Mouse (Mus musculus): ENCODE results near the gene Rnf168. TPM values are rescaled to one million over a fixed set of nuclear protein-coding genes. Genes with fewer than 3 reads are reported as not detected.

Gene Rnf168
- total and polyA plus RNA-seq, 3 experiments, result 14.9 to 61.5 (median 17.6) TPM

DNA sequence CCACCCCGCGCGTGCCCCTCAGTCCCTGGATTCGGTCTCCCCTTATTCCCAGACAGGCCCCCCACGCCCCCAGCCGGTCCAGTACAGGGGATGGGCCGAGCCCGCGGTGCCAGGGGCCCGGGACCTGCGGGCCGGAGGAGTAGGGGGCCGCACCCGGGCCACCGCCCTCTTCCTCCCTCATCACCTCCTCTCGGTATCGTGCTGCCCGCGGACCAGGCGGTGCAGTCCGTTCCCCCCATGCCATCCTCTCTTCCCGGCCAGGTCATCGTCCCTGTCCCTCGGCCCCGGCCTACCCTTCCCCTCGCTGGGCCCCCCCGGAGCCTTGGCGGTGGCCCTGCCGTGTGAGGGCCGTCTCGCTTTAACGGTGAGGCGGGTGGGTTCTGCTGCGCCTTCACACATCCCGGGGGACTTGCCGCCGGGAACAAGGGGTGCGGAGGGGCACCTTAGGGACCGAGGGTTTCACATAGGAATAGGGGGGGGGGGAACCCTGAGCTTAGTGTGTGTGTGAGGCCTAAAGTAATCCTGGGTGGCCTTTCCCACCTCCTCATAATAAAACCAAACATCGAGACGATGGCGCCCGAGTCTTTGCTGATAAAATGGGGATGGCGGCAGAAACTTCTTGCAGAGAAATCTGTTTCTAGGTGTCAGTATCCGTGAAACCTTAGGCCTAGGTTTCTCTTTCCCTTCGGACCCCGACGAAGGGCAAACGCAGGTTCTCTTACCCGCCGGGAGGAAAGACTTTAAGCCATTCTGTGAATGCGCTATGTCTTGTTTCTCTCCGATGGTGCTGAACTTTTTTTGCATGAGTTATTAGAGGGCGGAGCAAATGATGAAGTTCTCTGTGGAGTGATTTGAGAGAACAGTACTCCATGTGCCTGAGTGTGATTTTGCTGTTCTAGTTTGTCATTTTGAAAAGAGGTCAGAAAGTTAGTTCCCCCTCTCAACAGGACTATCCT is 55.6 kb downstream of the Rnf168 start:
- DNase-seq (ENCODE audit: low read depth, low spot score), result peak; percentile 89
- TF ChIP-seq POLR2A (IDR thresholded peaks at IDR 0.05; ENCODE audit: control insufficient read depth in 1 of 2, insufficient read depth in 1 of 2, low read depth in 1 of 2, low read length in 2 of 2, poor library complexity in 1 of 2) (peak in 1 of 2 experiments; percentile 53; a peak in 2 of 4 replicates), NRF1 (IDR thresholded peaks at IDR 0.05; ENCODE audit: insufficient read depth, low read depth, low read length, poor library complexity, severe bottlenecking) (no peak), USF2 (IDR thresholded peaks at IDR 0.05; ENCODE audit: borderline replicate concordance in 1 of 2, insufficient read depth in 1 of 2, low read depth in 1 of 2, low read length in 2 of 2) (no peak), GABPA (IDR thresholded peaks at IDR 0.05; ENCODE audit: low read depth, low read length) (no peak), CHD2 (IDR thresholded peaks at IDR 0.05; ENCODE audit: low read length) (no peak), CHD1 (IDR thresholded peaks at IDR 0.05; ENCODE audit: low read depth, low read length) (no peak; the same call in 1 of the 2 replicates), ZNF384 (IDR thresholded peaks at IDR 0.05; ENCODE audit: low read depth, low read length) (peak; percentile 76), TBP (IDR thresholded peaks at IDR 0.05; ENCODE audit: low read depth, low read length) (peak; percentile 72), KAT2A (conservative IDR thresholded peaks at IDR 0.05; ENCODE audit: low read depth, low read length) (no peak), SIN3A (IDR thresholded peaks at IDR 0.05; ENCODE audit: low read length) (peak; percentile 64; the same call in 1 of the 2 replicates), E2F4 (IDR thresholded peaks at IDR 0.05; ENCODE audit: borderline replicate concordance, low read depth, low read length) (no peak), MEF2A (IDR thresholded peaks at IDR 0.05; ENCODE audit: extremely low read depth, insufficient replicate concordance, low read depth, low read length, poor library complexity, severe bottlenecking) (no peak), ETS1 (IDR thresholded peaks at IDR 0.05; ENCODE audit: low read depth, low read length) (no peak), RAD21 (IDR thresholded peaks at IDR 0.05; ENCODE audit: low read depth, low read length) (no peak), CTCF (IDR thresholded peaks at IDR 0.05 in 2 of 3, conservative IDR thresholded peaks at IDR 0.05 in 1 of 3; ENCODE audit: control insufficient read depth in 1 of 3, insufficient read depth in 1 of 3, low read depth in 2 of 3, low read length in 3 of 3, poor library complexity in 1 of 3, severe bottlenecking in 1 of 3) (no peak), NELFE (IDR thresholded peaks at IDR 0.05; ENCODE audit: low read depth, low read length) (no peak), GATA1 (IDR thresholded peaks at IDR 0.05; ENCODE audit: low read depth, low read length) (no peak), MAX (IDR thresholded peaks at IDR 0.05; ENCODE audit: low read length) (peak; percentile 73), TCF12 (IDR thresholded peaks at IDR 0.05; ENCODE audit: low read depth, low read length) (no peak), RCOR1 (IDR thresholded peaks at IDR 0.05; ENCODE audit: low read depth, low read length) (0 out of 2 replicates have a peak, but pooled peaks have one; percentile 16), ZC3H11A (IDR thresholded peaks at IDR 0.05; ENCODE audit: low read depth, low read length) (no peak), POLR2AphosphoS2 (IDR thresholded peaks at IDR 0.05; ENCODE audit: low read length) (no peak), JUND (IDR thresholded peaks at IDR 0.05; ENCODE audit: low read depth, low read length) (no peak), MYB (IDR thresholded peaks at IDR 0.05; ENCODE audit: low read depth, low read length) (no peak), MYC (IDR thresholded peaks at IDR 0.05; ENCODE audit: low read depth, low read length) (peak; percentile 92), BHLHE40 (IDR thresholded peaks at IDR 0.05; ENCODE audit: borderline replicate concordance, low read depth, low read length) (no peak), ZKSCAN1 (IDR thresholded peaks at IDR 0.05; ENCODE audit: low read depth, low read length) (no peak), SMC3 (IDR thresholded peaks at IDR 0.05; ENCODE audit: low read depth, low read length) (no peak), ZMIZ1 (IDR thresholded peaks at IDR 0.05; ENCODE audit: low read depth, low read length) (0 out of 2 replicates have a peak, but pooled peaks have one; percentile 5), MAZ (IDR thresholded peaks at IDR 0.05; ENCODE audit: low read depth, low read length) (0 out of 2 replicates have a peak, but pooled peaks have one; percentile 21), USF1 (IDR thresholded peaks at IDR 0.05; ENCODE audit: low read depth, low read length) (no peak), HCFC1 (IDR thresholded peaks at IDR 0.05; ENCODE audit: low read depth, low read length) (no peak), MXI1 (IDR thresholded peaks at IDR 0.05; ENCODE audit: low read depth, low read length) (peak; percentile 91), ELF1 (IDR thresholded peaks at IDR 0.05; ENCODE audit: low read depth, low read length) (no peak), TAL1 (IDR thresholded peaks at IDR 0.05; ENCODE audit: low read length) (no peak)

More for the DNA sequence above, 55.6 kb downstream of the Rnf168 start:
- Histone ChIP-seq H3K4me1 (ENCODE audit: control insufficient read depth in 1 of 2, insufficient read depth in 2 of 2, low read length in 2 of 2) (peaks cover 0 to 3% of the 10 kb centered on the region in 2 experiments; a peak in 1 of 4 replicates), H3K27ac (ENCODE audit: control insufficient read depth, low read depth, low read length) (peak overlapping the region; percentile 78), H3K79me2 (ENCODE audit: control insufficient read depth, insufficient read depth, low read length, poor library complexity) (peaks cover 44% of the 10 kb centered on the region), H3K4me3 (ENCODE audit: control insufficient read depth in 1 of 2, insufficient read depth in 1 of 2, low read depth in 2 of 2, low read length in 2 of 2) (peak overlapping the region; percentile 81 to 87), H3K9ac (ENCODE audit: control insufficient read depth, low read depth, low read length, poor library complexity, severe bottlenecking) (peak overlapping the region; percentile 90), H3K27me3 (ENCODE audit: control insufficient read depth in 1 of 2, insufficient read depth in 2 of 2, low read length in 2 of 2) (no peaks in the 10 kb centered on the region), H3K9me3 (replicated peaks; ENCODE audit: insufficient read depth, low read length) (no peaks in the 10 kb centered on the region), H3K36me3 (ENCODE audit: control insufficient read depth in 1 of 2, insufficient read depth in 2 of 2, low read length in 2 of 2) (peaks cover 0 to 7% of the 10 kb centered on the region in 2 experiments; a peak in 2 of 4 replicates)

Data from MEL (cell line).